In the genomic region with DNA sequence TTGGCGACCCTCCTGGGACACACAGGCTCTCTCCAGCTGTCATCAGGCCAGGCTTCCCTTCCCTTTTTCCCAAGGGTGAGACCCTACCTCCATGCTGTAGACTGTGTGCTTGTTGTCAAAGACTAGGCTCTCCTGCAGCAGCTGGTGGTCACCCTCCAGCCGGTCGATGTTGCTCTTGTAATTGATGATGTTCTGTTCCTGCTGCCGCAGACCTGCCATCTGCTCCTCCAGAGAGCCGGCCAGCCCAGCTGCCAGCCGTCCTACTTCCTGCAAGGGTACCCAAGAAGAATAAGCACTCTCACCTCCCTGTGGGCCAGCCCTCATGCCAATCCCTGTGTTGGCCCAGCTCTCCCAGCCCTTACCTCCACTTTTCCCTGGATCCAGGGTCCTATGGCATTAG, we compare ENCODE assay signal across 32 mouse cellular contexts. TPM values are rescaled to one million over a fixed set of nuclear protein-coding genes. Genes with fewer than 3 reads are reported as not detected.
DNase-seq lines count a peak whose midpoint lies in the region; ATAC-seq lines count a peak whose summit lies in the region.
"Had no signal": no experiment of that assay in that cellular context is flagged by ENCODE, and none has a peak within 500 bp of the region (broad histone marks: within the 10 kb centered on the region; RNA-seq: fewer than 3 reads in every experiment).

No protein-coding gene starts in this region.

- peak; percentile 20 for DNase-seq in hindbrain, embryonic 10.5 days (ENCODE audit: low spot score)
- DNase-seq in hindbrain, embryonic 14.5 days (ENCODE audit: low spot score): no peak
- no peak for DNase-seq in embryo, embryonic 10 days (ENCODE audit: low spot score)
- no peak for DNase-seq in layer of hippocampus, adult 11-12 months (ENCODE audit: low spot score)
- DNase-seq: adrenal gland, adult 8-10 months; B cell, adult 2 months; cerebellum, adult 11 months; cerebellum, adult 9-10 months; gastrocnemius, postnatal 36 days; heart, adult 2 months; heart, postnatal 4 days; kidney, adult 18-20 months; kidney, postnatal 25 days; layer of hippocampus, postnatal 36 days; liver; lung, adult 2 months; lung, postnatal 14 days; midbrain, embryonic 14.5 days; thymus, postnatal 4 days had no signal

- no peaks in the 10 kb centered on the region for H3K9me3 ChIP-seq in hindbrain, embryonic 10.5 days
- no peaks in the 10 kb centered on the region for H3K9me3 ChIP-seq in hindbrain, embryonic 14.5 days (ENCODE audit: control insufficient read depth, low read length)
- no peaks in the 10 kb centered on the region for H3K9me3 ChIP-seq in neural tube, embryonic 13.5 days
- no peaks in the 10 kb centered on the region for H3K9me3 ChIP-seq in neural tube, embryonic 15.5 days (replicated peaks)
- H3K9me3 ChIP-seq in hindbrain, embryonic 15.5 days: no peaks in the 10 kb centered on the region
- H3K9me3 ChIP-seq: forebrain, embryonic 15.5 days; heart, embryonic 12.5 days; kidney, embryonic 15.5 days had no signal

- H3K27me3 ChIP-seq in hindbrain, embryonic 10.5 days (ENCODE audit: insufficient read depth, poor library complexity, severe bottlenecking): peaks cover 16% of the 10 kb centered on the region
- no peaks in the 10 kb centered on the region for H3K27me3 ChIP-seq in hindbrain, embryonic 14.5 days (ENCODE audit: control insufficient read depth, insufficient read depth, low read length)
- H3K27me3 ChIP-seq in neural tube, embryonic 13.5 days: peaks cover 18% of the 10 kb centered on the region
- no peaks in the 10 kb centered on the region for H3K27me3 ChIP-seq in neural tube, embryonic 15.5 days (replicated peaks)
- H3K27me3 ChIP-seq in hindbrain, embryonic 15.5 days: peaks cover 5% of the 10 kb centered on the region; the same call in 1 of the 2 replicates
- H3K27me3 ChIP-seq: forebrain, embryonic 15.5 days had no signal

- H3K4me3 ChIP-seq in hindbrain, embryonic 10.5 days: no peak overlapping the region
- H3K4me3 ChIP-seq in hindbrain, embryonic 14.5 days (replicated peaks; ENCODE audit: low read length): no peak overlapping the region
- H3K4me3 ChIP-seq in neural tube, embryonic 13.5 days: no peak overlapping the region
- H3K4me3 ChIP-seq in neural tube, embryonic 15.5 days (replicated peaks): no peak overlapping the region
- no peak overlapping the region for H3K4me3 ChIP-seq in hindbrain, embryonic 15.5 days
- H3K4me3 ChIP-seq: forebrain, embryonic 10.5 days; forebrain, embryonic 15.5 days; heart, adult 2 months; heart, embryonic 12.5 days; kidney, embryonic 15.5 days; layer of hippocampus, adult 2 months had no signal

- no peak overlapping the region for H3K4me2 ChIP-seq in hindbrain, embryonic 14.5 days (replicated peaks)
- no peak overlapping the region for H3K4me2 ChIP-seq in neural tube, embryonic 13.5 days
- H3K4me2 ChIP-seq in neural tube, embryonic 15.5 days: no peak overlapping the region
- no peak overlapping the region for H3K4me2 ChIP-seq in hindbrain, embryonic 15.5 days
- H3K4me2 ChIP-seq: forebrain, embryonic 15.5 days; heart, embryonic 12.5 days; kidney, embryonic 15.5 days had no signal

- H3K9ac ChIP-seq in hindbrain, embryonic 14.5 days: no peak overlapping the region
- no peak overlapping the region for H3K9ac ChIP-seq in neural tube, embryonic 13.5 days
- H3K9ac ChIP-seq in neural tube, embryonic 15.5 days (replicated peaks): no peak overlapping the region
- no peak overlapping the region for H3K9ac ChIP-seq in hindbrain, embryonic 15.5 days
- H3K9ac ChIP-seq: forebrain, embryonic 15.5 days; heart, embryonic 12.5 days; kidney, embryonic 15.5 days; liver, embryonic 14.5 days had no signal

- H3K27ac ChIP-seq in hindbrain, embryonic 10.5 days: no peak overlapping the region
- no peak overlapping the region for H3K27ac ChIP-seq in hindbrain, embryonic 14.5 days
- peak overlapping the region; percentile 49; the same call in 1 of the 2 replicates for H3K27ac ChIP-seq in neural tube, embryonic 13.5 days (replicated peaks)
- no peak overlapping the region for H3K27ac ChIP-seq in neural tube, embryonic 15.5 days (replicated peaks)
- H3K27ac ChIP-seq in hindbrain, embryonic 15.5 days (replicated peaks): no peak overlapping the region
- H3K27ac ChIP-seq: forebrain, embryonic 10.5 days; forebrain, embryonic 15.5 days; heart, adult 2 months; kidney, embryonic 15.5 days; layer of hippocampus, adult 2 months; liver, embryonic 14.5 days had no signal

- peaks cover 22% of the 10 kb centered on the region for H3K36me3 ChIP-seq in hindbrain, embryonic 10.5 days
- peaks cover 13% of the 10 kb centered on the region for H3K36me3 ChIP-seq in hindbrain, embryonic 14.5 days (replicated peaks; ENCODE audit: control insufficient read depth, insufficient read depth)
- H3K36me3 ChIP-seq in neural tube, embryonic 13.5 days: peaks cover 24% of the 10 kb centered on the region
- peaks cover 30% of the 10 kb centered on the region for H3K36me3 ChIP-seq in neural tube, embryonic 15.5 days
- H3K36me3 ChIP-seq in hindbrain, embryonic 15.5 days: peaks cover 20% of the 10 kb centered on the region

- WGBS in hindbrain, embryonic 10.5 days: 71% methylated on average over 6 of the region's 6 CpGs
- 53% methylated on average over 6 of the region's 6 CpGs for WGBS in hindbrain, embryonic 14.5 days
- 38% methylated on average over 6 of the region's 6 CpGs for WGBS in neural tube, embryonic 13.5 days
- 41% methylated on average over 6 of the region's 6 CpGs for WGBS in neural tube, embryonic 15.5 days
- 62% methylated on average over 6 of the region's 6 CpGs for WGBS in hindbrain, embryonic 15.5 days

- ATAC-seq in hindbrain, embryonic 14.5 days (ENCODE audit: low FRiP score): no peak
- 0 out of 2 replicates have a peak, but pooled peaks have one; percentile 27 for ATAC-seq in neural tube, embryonic 13.5 days (ENCODE audit: low read depth)
- ATAC-seq in neural tube, embryonic 15.5 days (ENCODE audit: low FRiP score): no peak
- 0 out of 2 replicates have a peak, but pooled peaks have one; percentile 27 for ATAC-seq in hindbrain, embryonic 15.5 days (ENCODE audit: low FRiP score, low read depth)
- ATAC-seq: forebrain, embryonic 15.5 days had no signal

- peaks cover 12% of the 10 kb centered on the region for H3K4me1 ChIP-seq in hindbrain, embryonic 10.5 days (replicated peaks)
- no peaks in the 10 kb centered on the region for H3K4me1 ChIP-seq in hindbrain, embryonic 14.5 days (replicated peaks; ENCODE audit: control insufficient read depth, insufficient read depth, low read length)
- peaks cover 4% of the 10 kb centered on the region; the same call in 1 of the 2 replicates for H3K4me1 ChIP-seq in neural tube, embryonic 13.5 days (replicated peaks)
- H3K4me1 ChIP-seq in neural tube, embryonic 15.5 days: 0 out of 2 replicates have a peak, but pooled peaks cover 5% of the 10 kb centered on the region
- H3K4me1 ChIP-seq in hindbrain, embryonic 15.5 days (replicated peaks): 0 out of 2 replicates have a peak, but pooled peaks cover 3% of the 10 kb centered on the region
- H3K4me1 ChIP-seq: forebrain, embryonic 15.5 days had no signal

RNA-seq across cellular contexts. Expression of a gene that starts 8.1 kb away (rescaled TPM):
- 38.8 and 52.5 TPM in 2 replicates for polyA plus RNA-seq in hindbrain, embryonic 10.5 days (2016; fragmentation: Nextera tagmentation; extraction: Ambion mirVana)
- 68.8 and 74.4 TPM in 2 replicates for polyA plus RNA-seq in hindbrain, embryonic 14.5 days (2014; fragmentation: Nextera tagmentation; extraction: Ambion mirVana)
- polyA plus RNA-seq in neural tube, embryonic 13.5 days (2015; fragmentation: Nextera tagmentation; extraction: Ambion mirVana): 66.7 and 70.4 TPM in 2 replicates
- polyA plus RNA-seq in neural tube, embryonic 15.5 days (2015; fragmentation: Nextera tagmentation; extraction: Ambion mirVana): 74.5 and 86.5 TPM in 2 replicates
- 76.5 and 78.7 TPM in 2 replicates for polyA plus RNA-seq in hindbrain, embryonic 15.5 days (2015; fragmentation: Nextera tagmentation; extraction: Ambion mirVana)

RNA-seq across cellular contexts. Expression of a gene that starts 14.7 kb away (rescaled TPM):
- 3.8 and 12.1 TPM in 2 replicates for polyA plus RNA-seq in hindbrain, embryonic 10.5 days (2016; fragmentation: Nextera tagmentation; extraction: Ambion mirVana)
- 2.9 and 3.2 TPM in 2 replicates for polyA plus RNA-seq in hindbrain, embryonic 14.5 days (2014; fragmentation: Nextera tagmentation; extraction: Ambion mirVana)
- polyA plus RNA-seq in neural tube, embryonic 13.5 days (2015; fragmentation: Nextera tagmentation; extraction: Ambion mirVana): 3.1 and 3.2 TPM in 2 replicates
- polyA plus RNA-seq in neural tube, embryonic 15.5 days (2015; fragmentation: Nextera tagmentation; extraction: Ambion mirVana): 2.9 and 11.3 TPM in 2 replicates
- polyA plus RNA-seq in hindbrain, embryonic 15.5 days (2015; fragmentation: Nextera tagmentation; extraction: Ambion mirVana): 1.6 and 2.3 TPM in 2 replicates

RNA-seq across cellular contexts. Expression of a gene that starts 15.4 kb away (rescaled TPM):
- polyA plus RNA-seq in hindbrain, embryonic 10.5 days (2016; fragmentation: Nextera tagmentation; extraction: Ambion mirVana): 17.6 and 19.5 TPM in 2 replicates
- 17.0 and 17.7 TPM in 2 replicates for polyA plus RNA-seq in hindbrain, embryonic 14.5 days (2014; fragmentation: Nextera tagmentation; extraction: Ambion mirVana)
- 19.5 and 22.1 TPM in 2 replicates for polyA plus RNA-seq in neural tube, embryonic 13.5 days (2015; fragmentation: Nextera tagmentation; extraction: Ambion mirVana)
- polyA plus RNA-seq in neural tube, embryonic 15.5 days (2015; fragmentation: Nextera tagmentation; extraction: Ambion mirVana): 19.7 and 20.5 TPM in 2 replicates
- 23.3 and 24.1 TPM in 2 replicates for polyA plus RNA-seq in hindbrain, embryonic 15.5 days (2015; fragmentation: Nextera tagmentation; extraction: Ambion mirVana)

RNA-seq across cellular contexts. Expression of a gene that starts 23.9 kb away (rescaled TPM):
- polyA plus RNA-seq in hindbrain, embryonic 10.5 days (2016; fragmentation: Nextera tagmentation; extraction: Ambion mirVana): 0.11 and 0.33 TPM in 2 replicates
- polyA plus RNA-seq in hindbrain, embryonic 14.5 days (2014; fragmentation: Nextera tagmentation; extraction: Ambion mirVana): 0.71 and 0.81 TPM in 2 replicates
- polyA plus RNA-seq in neural tube, embryonic 13.5 days (2015; fragmentation: Nextera tagmentation; extraction: Ambion mirVana): 0.35 and 0.45 TPM in 2 replicates
- 0.37 and 0.52 TPM in 2 replicates for polyA plus RNA-seq in neural tube, embryonic 15.5 days (2015; fragmentation: Nextera tagmentation; extraction: Ambion mirVana)
- 0.55 and 0.73 TPM in 2 replicates for polyA plus RNA-seq in hindbrain, embryonic 15.5 days (2015; fragmentation: Nextera tagmentation; extraction: Ambion mirVana)
- polyA plus RNA-seq: embryonic facial prominence, embryonic 11.5 days; forebrain, embryonic 10.5 days; heart, embryonic 12.5 days; intestine, embryonic 14.5 days; kidney, embryonic 15.5 days; limb, embryonic 11.5 days; thymus, postnatal 0 days had no signal

RNA-seq across cellular contexts. Expression of a gene that starts 23.9 kb away (rescaled TPM):
- 46.9 and 49.6 TPM in 2 replicates for polyA plus RNA-seq in hindbrain, embryonic 10.5 days (2016; fragmentation: Nextera tagmentation; extraction: Ambion mirVana)
- 31.9 and 41.4 TPM in 2 replicates for polyA plus RNA-seq in hindbrain, embryonic 14.5 days (2014; fragmentation: Nextera tagmentation; extraction: Ambion mirVana)
- polyA plus RNA-seq in neural tube, embryonic 13.5 days (2015; fragmentation: Nextera tagmentation; extraction: Ambion mirVana): 43.7 and 44.7 TPM in 2 replicates
- 42.4 and 47.9 TPM in 2 replicates for polyA plus RNA-seq in neural tube, embryonic 15.5 days (2015; fragmentation: Nextera tagmentation; extraction: Ambion mirVana)
- 40.8 and 41.4 TPM in 2 replicates for polyA plus RNA-seq in hindbrain, embryonic 15.5 days (2015; fragmentation: Nextera tagmentation; extraction: Ambion mirVana)

Comparison
In these comparisons a context has a peak if more than half of its experiments do, and no peak if none do; other contexts are left out.
1. ATAC-seq: peak in neural tube, embryonic 13.5 days (single experiment) and hindbrain, embryonic 15.5 days (single experiment); none in hindbrain, embryonic 14.5 days (single experiment) and neural tube, embryonic 15.5 days (single experiment).